Mouse (Mus musculus) testis, adult 2 months (tissue): ENCODE data around the gene Wdr95.

Experiments used
- CTCF ChIP-seq: fragments of 200-500 bp; IDR thresholded peaks from 2 replicates; pipeline ENCODE4 v1.5.1; 2012; ENCODE audit warnings: low read depth, mild to moderate bottlenecking, inconsistent platforms, low read length, moderate library complexity; ENCODE audit not compliant: control insufficient read depth, insufficient read depth, insufficient replicate concordance
- POLR2A ChIP-seq: fragments of 200-500 bp; IDR thresholded peaks from 2 replicates; pipeline ENCODE4 v1.6.1; 2012; ENCODE audit warnings: low read depth, mild to moderate bottlenecking, inconsistent platforms, low read length, moderate library complexity; ENCODE audit not compliant: control insufficient read depth

- TF ChIP-seq POLR2A: no peak
- TF ChIP-seq CTCF: no peak
Measured at GRCm38 (mm10) chr5:149650179-149650553, 121.7 kb downstream of the Wdr95 start.
